Mouse (Mus musculus): ENCODE results near the gene Pycr1.
"Not testable (repeated sequence)": the region's sequence is repeated elsewhere in the genome, so short reads cannot be mapped to it uniquely, and the experiment has no call there.

The Pycr1 gene

DNA sequence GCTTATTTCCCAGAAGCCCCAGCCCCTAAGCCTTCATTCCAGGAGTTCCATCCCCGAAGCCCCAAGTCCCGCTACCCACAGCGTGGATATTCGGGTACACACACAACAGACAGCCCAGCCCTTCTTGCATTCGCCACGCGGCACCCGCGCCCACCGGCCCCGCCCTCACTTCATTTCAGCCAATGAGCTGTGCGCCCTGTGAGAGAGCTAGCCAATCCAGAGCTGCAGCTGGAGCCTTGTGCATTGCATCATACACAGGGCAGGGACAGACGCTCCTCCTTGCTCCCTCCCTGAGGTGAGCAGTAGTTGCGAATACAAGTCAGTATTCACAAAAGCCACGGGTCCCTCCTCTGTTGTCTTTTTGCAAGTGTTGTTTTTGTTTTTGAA is at the start of gene Pycr1:
Pycr1 (minus strand) TSS at position 169 of the 387 bp plus-strand sequence.
- peak; percentile 93 for ATAC-seq (ENCODE audit: insufficient number of reproducible peaks, low FRiP score, low TSS enrichment)

DNA sequence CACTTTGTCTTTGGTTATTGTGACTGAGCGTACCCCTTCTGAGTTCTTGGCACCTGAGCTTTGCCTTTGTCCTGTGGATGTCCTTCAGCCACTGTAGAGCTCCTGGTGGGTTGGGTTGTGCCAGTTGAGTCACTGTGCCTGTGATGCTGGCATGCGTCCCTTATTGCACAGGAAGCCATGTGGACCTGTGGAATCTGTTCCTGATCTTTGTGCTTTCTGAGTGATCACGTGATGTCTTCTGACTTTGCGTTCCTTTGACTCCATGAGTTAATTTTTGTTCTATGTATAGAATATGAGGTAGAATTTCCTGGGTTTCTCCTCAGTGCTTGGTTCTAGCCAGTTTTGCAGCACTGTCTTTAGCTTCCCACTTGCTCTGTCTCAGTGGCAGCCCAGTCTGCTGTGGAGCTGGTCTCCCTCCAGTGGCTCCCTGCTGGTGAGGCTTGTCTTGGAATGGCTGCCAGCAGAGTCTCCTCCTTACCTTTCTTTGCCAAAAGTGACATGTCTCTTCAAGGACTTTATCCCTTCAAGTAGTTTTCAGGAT is 49.0 kb upstream of the Pycr1 start:
- no peak for ATAC-seq (ENCODE audit: insufficient number of reproducible peaks, low FRiP score, low TSS enrichment)

GRCm38 (mm10) chr11:120689365-120689764 is 45.8 kb upstream of the Pycr1 start:
- no peak for ATAC-seq (ENCODE audit: insufficient number of reproducible peaks, low FRiP score, low TSS enrichment)

DNA sequence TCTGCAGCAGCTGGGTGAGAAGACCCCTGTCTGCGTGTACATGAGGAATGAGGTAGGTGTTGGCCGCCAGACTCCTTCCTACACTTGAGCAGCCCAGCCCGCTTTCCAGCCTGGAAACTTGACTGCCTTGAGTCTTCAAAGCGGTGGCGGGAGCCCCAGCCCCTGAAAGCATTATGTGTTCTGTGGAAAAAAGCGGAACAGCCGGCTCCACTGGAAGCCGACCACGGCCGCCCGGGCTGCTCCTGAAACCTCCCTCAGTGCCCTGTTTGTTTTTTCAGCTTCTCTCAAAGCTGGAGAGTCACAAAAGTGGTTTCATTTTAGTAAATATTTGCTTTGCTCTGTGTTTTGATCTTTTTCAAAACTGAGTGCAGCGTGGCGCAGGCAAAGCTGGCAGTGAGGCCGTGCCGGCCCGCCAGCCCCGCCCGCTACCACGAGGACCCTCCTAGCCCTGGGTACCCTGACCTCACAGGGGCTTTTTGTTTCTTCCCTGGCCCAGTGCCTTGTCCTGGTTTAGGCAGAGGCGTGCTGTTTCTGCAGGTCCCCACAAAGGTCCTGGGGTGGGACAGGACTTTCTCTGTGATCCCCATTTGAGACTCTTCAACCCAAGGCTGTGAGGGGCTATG is 43.2 kb upstream of the Pycr1 start:
- no peak for ATAC-seq (ENCODE audit: insufficient number of reproducible peaks, low FRiP score, low TSS enrichment)

DNA sequence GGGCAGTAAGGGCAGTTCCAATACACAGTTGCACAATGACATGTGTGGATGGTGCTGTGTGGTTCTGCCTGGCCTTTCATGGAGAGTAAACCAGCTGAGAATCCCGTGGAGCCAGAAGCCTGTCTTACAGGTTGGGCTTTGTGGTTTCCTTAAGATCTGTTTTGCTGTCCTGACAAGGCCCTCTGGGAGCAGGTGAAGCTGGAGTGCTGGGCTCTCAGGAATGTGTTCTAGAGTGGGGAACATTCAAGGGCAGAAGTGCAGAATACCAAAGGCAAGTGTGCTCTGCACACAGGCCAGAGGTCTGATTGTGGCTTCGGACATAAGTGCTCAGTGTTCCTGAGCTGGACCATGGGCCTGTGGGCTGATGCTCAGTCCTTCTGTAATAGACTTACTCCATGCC is 41.1 kb upstream of the Pycr1 start:
- no peak for ATAC-seq (ENCODE audit: insufficient number of reproducible peaks, low FRiP score, low TSS enrichment)

GRCm38 (mm10) chr11:120684086-120684485 is 40.5 kb upstream of the Pycr1 start:
- no peak for ATAC-seq (ENCODE audit: insufficient number of reproducible peaks, low FRiP score, low TSS enrichment)

GRCm38 (mm10) chr11:120683536-120683935 is 40.0 kb upstream of the Pycr1 start:
- ATAC-seq (ENCODE audit: insufficient number of reproducible peaks, low FRiP score, low TSS enrichment), result no peak

DNA sequence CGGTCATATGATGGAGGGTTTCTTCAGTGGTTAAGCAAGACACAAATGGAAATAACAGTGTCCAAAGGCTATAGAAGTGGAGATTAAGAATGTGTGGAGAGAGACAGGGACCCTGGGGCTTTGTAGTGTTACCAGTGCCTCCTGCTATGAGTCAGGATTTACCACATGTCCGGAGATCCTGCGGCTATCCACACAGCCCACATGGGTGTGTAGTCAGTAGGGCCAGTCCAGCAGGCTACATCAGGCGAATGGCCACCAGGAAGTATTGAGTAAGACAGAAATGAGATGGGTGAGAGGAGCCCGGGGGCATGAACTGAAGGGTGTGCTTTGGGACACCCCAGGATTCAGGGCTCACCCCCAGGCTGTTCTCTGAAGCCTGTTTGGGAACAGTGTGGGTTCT is 39.1 kb upstream of the Pycr1 start:
- ATAC-seq (ENCODE audit: insufficient number of reproducible peaks, low FRiP score, low TSS enrichment), result no peak

- ATAC-seq (ENCODE audit: insufficient number of reproducible peaks, low FRiP score, low TSS enrichment), result no peak
Observed at GRCm38 (mm10) chr11:120679909-120680308, 36.3 kb upstream of the Pycr1 start.

- no peak for ATAC-seq (ENCODE audit: insufficient number of reproducible peaks, low FRiP score, low TSS enrichment)
Observed at GRCm38 (mm10) chr11:120676951-120677350, 33.4 kb upstream of the Pycr1 start.

DNA sequence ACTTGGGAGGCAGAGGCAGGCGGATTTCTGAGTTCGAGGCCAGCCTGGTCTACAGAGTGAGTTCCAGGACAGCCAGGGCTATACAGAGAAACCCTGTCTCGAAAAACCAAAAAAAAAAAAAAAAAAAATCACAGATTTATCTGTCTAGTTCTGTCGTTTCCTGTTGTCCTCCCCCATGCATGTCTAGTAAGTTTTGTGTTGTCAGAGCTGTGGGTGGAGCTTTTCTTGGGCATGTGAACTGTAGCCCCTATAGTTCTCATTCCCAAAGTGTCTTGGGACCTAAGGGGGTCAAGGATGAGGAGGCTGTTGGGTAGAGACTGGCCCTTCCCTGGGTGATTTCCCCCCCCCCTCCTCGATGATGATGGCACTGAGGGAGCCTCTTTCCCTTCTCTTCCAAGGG is 32.3 kb upstream of the Pycr1 start:
- ATAC-seq (ENCODE audit: insufficient number of reproducible peaks, low FRiP score, low TSS enrichment), result not testable (repeated sequence)

- ATAC-seq (ENCODE audit: insufficient number of reproducible peaks, low FRiP score, low TSS enrichment), result no peak
Observed at GRCm38 (mm10) chr11:120673594-120674122, 30.1 kb upstream of the Pycr1 start.

- ATAC-seq (ENCODE audit: insufficient number of reproducible peaks, low FRiP score, low TSS enrichment), result peak; percentile 95
Observed at GRCm38 (mm10) chr11:120672687-120673593, 29.4 kb upstream of the Pycr1 start, which contains the start of gene Aspscr1. Gene Aspscr1 (plus strand): TSS chr11:120672973.

GRCm38 (mm10) chr11:120666617-120667016 is 23.0 kb upstream of the Pycr1 start:
- ATAC-seq (ENCODE audit: insufficient number of reproducible peaks, low FRiP score, low TSS enrichment), result no peak

GRCm38 (mm10) chr11:120665406-120665805 is 21.8 kb upstream of the Pycr1 start:
- ATAC-seq (ENCODE audit: insufficient number of reproducible peaks, low FRiP score, low TSS enrichment), result no peak

DNA sequence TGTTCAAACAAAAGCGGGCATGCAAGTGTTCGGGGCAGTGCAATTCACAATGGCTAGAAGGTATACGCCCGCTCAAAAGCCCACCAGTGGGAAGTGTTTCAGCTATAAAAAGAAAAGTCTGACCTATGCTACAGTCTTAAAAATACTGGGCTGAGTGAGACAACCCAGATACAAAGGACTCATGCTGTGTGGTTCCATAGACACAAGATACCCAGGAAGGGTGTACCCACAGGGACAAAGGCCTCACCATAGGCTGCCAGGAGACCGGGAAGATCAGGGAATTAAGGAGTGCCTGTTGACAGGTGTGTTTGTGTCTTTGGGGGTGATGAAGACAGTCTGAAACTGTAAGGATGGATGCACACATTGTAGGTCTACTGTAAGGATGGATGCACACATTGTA is 20.1 kb upstream of the Pycr1 start:
- ATAC-seq (ENCODE audit: insufficient number of reproducible peaks, low FRiP score, low TSS enrichment), result no peak

DNA sequence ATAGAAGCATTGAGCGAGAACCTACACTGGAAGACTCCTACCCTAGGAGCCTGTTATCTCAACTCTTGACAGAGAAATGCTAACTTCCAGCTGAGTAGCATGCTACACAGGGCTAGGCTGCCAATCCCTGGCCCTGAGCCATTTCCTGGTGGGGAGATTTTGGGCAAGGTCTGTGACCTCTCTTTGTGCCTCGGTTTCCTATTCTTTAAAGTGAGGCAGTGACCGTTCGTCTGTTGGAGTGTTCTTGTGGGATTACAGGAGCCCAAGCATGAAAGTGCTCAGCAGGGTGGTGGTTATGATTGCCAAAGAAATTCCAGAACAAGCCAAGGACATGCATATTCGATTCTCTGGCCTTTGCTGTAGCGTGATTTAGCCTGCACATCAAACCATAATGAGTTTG is 19.2 kb upstream of the Pycr1 start:
- ATAC-seq (ENCODE audit: insufficient number of reproducible peaks, low FRiP score, low TSS enrichment), result no peak

DNA sequence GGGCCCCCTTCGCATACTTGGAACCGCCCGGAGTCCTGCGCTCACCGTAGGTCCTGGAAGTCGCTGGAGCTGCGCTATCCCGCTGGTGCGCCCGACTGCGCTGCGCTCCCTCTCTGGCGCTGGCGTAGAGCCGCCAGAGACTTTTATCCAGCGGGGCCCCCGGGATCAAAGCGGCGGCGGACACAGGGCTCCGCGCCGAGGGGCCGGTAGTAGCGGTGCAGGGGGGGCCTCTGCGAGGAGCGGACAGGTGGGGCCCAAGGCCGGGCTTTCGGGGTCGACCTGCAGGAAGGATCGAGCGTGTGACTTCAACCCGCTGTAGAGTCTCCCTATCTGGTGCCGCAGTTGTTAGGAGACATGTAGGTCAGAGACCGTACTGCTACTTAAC is 17.5 kb upstream of the Pycr1 start, which contains the start of gene Notum:
Notum (minus strand) TSS at position 100 of the 385 bp plus-strand sequence.
- ATAC-seq (ENCODE audit: insufficient number of reproducible peaks, low FRiP score, low TSS enrichment), result no peak

DNA sequence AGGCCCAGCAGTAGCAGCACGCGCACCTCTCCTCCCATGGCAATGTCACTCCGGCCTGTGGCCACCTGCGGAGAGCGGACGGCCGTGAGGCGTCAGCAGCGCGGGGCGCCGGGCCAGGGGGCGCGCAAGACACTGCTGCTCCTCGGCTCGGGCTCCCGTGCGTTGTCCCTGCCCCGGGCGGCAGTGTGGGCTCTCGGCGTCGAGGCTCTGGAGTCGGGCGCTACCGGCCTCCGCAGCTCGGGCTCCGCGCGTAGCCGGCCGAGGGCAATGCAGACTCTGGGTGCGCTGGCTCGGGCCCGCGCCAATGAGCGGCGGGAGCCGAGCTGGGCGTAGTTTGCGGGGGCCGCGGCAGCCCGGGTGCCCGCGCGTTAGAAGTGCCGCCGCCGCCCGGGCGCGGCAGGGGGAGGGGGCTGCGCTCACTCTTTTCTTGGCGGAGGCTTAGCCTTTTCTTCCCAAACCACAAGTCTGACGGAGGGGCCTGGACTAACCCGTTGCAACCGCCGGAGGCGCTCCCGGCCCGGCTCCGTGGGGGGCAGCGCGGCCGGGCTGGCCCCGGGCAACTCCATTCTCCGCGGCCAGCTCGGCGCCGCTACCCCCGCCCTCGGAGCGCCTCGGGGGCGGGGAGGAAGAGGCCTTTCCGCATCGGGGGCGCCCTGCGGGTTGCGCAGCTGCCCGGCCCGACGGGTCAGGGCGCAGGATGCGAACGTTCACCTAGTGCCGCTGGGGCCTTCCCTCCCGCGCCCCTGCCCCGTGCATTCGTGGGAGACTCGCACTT is 16.9 kb upstream of the Pycr1 start:
- ATAC-seq (ENCODE audit: insufficient number of reproducible peaks, low FRiP score, low TSS enrichment), result no peak

All from cerebellum, adult (tissue).